Mouse (Mus musculus) activated CD4-positive, CD25-positive, alpha-beta regulatory T cell (primary cell): ENCODE measurements around the gene Cd209d. TPM values are rescaled to one million over a fixed set of nuclear protein-coding genes. Genes with fewer than 3 reads are reported as not detected.

Source experiments
- polyA plus RNA-seq, 2 experiments: library from polyadenylated mRNA; unstranded; fragments of 100-300 nt; shearing (Covaris generic); gene quantifications; one replicate each; pipeline ENCODE4 v1.2.1; 2017

Cd209d gene
- 1 to 10 TPM in 1 of 2 experiments, not detected in 1; 5.1 TPM for polyA plus RNA-seq

DNA sequence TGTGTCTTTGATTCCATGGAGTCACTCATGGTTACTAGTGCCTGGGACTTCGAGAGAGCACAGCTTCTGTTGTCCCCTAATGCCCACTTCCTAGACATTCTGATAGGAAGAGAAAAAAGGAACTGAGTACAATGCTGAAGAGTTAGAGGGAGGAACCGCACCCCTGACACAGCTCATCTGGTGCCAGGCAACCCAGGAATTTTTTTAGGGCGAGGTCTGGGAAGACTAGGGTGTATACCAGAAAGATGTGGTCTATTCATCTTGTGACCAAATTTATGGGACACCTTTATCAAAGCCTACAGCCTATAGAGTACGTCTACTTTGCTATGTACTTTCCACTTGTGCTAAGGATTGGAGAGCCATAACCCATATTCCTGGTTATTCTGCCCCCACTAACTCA, at the start of gene Cd209d:
Gene Cd209d, minus strand, starts transcription at position 101 of the 400 bp plus-strand sequence.

DNA sequence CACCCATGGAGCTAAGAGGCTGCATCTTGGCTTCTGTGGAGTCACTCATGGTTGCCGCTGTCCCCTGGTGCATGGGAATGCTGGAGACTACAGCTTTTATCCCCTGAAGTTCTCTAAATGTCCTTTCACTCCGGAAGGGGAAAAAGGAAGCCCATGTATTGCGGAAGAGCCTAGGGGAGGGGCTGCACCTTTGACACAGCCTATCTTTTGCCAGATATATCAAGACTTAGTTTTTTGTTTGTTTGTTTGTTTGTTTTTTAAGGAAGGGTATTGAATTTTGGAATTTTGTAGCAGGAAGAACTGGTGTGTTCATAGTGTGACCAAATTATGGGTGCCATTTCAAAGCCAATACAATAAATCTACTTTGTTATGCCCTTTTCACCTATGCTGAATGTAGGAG, 48.4 kb upstream of the Cd209d start, which contains the start of gene Cd209b:
Gene Cd209b, minus strand, starts transcription at position 101 of the 400 bp plus-strand sequence.

DNA sequence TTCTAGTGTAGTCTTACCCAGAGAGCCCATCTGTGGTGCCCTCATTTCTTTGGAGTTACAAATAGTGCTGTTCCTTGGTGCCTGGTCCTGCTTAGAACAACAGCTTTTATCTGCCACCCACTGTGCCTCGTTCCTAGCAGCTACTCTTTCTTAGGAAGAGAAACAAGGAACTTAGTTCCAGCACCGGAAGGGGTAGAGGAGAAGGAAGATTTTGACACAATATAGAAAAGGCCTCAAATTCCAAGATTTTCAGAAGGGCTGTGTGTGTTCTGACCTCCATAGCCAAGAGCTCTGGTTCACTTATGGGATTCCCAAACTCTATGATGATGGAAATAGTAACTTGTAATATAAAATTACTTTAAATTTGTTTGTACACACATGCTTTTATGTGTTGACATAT, 24.1 kb downstream of the Cd209d start, which contains the start of gene Cd209e:
Gene Cd209e, minus strand, starts transcription at position 101 of the 400 bp plus-strand sequence.

Other genes with a start within 250 kb of the Cd209d start
- 100 to 1,000 TPM; 211 to 215 TPM for gene Stxbp2, start 247.6 kb downstream of the Cd209d start, polyA plus RNA-seq
- not detected for gene Retn, start 222.8 kb downstream of the Cd209d start, polyA plus RNA-seq
- under 1 TPM; 0.36 to 0.92 TPM for gene Mcemp1, start 212.8 kb downstream of the Cd209d start, polyA plus RNA-seq
- not detected for gene Fcor, start 206.2 kb downstream of the Cd209d start, polyA plus RNA-seq
- gene Trappc5, start 202.3 kb downstream of the Cd209d start, polyA plus RNA-seq, result 10 to 100 TPM; 27.9 to 28.4 TPM
- gene Fcer2a, start 184.4 kb downstream of the Cd209d start, polyA plus RNA-seq, result 1 to 10 TPM in 1 of 2 experiments, under 1 TPM in 1; 0.47 to 2.0 TPM
- not detected for gene Clec4g, start 157.9 kb downstream of the Cd209d start, polyA plus RNA-seq
- under 1 TPM; 0.20 to 0.32 TPM for gene Cd209a, start 129.6 kb downstream of the Cd209d start, polyA plus RNA-seq
- under 1 TPM in 1 of 2 experiments, not detected in 1; 0.12 TPM for gene Cd209e, start 24.2 kb downstream of the Cd209d start, polyA plus RNA-seq
- gene Cd209b, start 48.3 kb upstream of the Cd209d start, polyA plus RNA-seq, result 10 to 100 TPM in 1 of 2 experiments, under 1 TPM in 1; 0.23 to 22.9 TPM
- gene Cd209c, start 76.2 kb upstream of the Cd209d start, polyA plus RNA-seq, result under 1 TPM; 0.26 to 0.47 TPM
- under 1 TPM in 1 of 2 experiments, not detected in 1; 0.36 TPM for gene Cd209f, start 227.3 kb upstream of the Cd209d start, polyA plus RNA-seq